Mouse (Mus musculus) kidney, postnatal 10 days (tissue): ENCODE measurements at regions not wholly inside any gene's neighbourhood (a gene's known extent, or its start where the extent isn't known, plus 50 kb on each side); places are given as distances from the start of the nearest gene placed in this dataset.

Experiments used
- DNase-seq: peaks from one replicate; pipeline ENCODE4 v3.0.0; 2021; ENCODE audit warnings: mixed read lengths

DNA sequence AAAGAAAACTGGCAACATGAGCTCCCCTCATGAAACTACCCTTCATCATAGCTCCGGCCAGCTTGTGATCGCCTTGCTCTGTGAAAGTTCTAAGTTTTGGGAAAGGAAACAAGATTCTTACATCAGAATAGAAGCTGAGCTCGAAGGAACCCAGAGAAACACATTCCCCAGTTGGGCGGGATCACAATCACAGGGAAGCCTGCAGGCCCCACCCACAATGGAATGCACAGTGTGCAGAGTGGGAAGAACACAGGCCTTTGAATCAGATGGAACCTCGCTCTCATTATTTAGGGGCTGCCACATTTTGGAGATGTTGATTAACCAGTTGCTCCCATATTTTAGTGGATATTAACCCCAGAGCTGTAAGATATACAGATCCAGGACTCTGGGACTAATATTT, 234.9 kb downstream of the Sox2 start:
- no peak for DNase-seq

DNA sequence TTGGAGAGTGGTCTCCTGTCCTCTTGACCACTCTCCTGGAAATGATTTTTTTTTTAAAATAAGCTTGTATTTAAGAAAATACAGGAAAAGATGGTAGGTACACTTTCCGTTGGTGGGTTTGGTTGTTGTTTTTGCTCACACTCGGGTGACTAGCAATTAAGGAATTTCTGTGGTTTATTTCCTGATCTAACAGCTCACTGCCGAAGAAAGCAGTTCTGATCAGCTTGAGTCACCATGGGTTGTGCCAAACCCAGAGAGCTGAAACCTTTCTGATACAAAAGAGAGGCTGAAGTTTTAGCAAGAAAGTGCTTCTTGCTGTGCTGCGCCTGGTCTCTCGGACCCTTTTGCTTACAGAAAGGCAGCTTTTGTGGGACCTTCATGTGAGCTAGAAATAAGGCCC, 243.2 kb downstream of the Sox2 start:
- DNase-seq = no peak

GRCm38 (mm10) chr3:34903106-34903505, 252.9 kb downstream of the Sox2 start:
- no peak for DNase-seq

DNA sequence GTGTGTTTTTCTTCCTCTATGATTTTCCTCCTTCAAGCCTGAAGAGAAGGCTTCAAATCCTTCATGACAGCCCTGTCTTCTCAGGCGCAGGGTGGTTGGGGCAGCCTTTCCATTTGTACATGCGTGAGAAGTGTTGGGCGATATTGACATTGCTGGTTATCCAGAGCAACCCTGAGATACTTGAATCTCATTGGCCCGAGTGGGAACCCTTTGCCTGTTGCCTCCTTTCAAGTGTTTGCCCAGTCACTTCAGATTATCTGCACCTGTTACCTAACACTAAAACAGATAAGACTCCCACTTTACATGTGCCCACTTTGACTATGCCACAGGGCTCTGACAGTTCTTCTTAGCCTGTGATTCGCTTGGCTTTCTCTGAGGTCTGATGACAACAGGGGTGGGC, 258.3 kb downstream of the Sox2 start:
- DNase-seq = no peak

DNA sequence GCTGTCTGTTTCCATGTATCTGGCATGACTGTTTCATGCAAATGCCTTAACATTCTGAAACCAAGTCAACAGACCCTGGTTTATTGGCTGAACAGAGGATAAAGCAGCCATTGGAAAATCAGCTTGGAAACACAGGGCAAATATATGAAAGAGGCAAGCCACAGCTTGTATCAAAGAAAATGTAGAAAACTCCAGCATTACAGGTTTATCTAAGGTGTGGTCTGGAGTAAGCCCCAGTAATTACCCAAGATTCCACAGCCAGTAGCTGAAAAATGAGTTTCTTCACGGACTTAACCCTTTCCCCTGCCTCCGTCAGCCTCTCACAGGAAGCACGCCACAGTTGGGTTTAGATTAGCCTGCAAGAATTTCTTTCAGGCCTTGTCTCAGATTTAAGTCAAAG, 259.1 kb downstream of the Sox2 start:
- DNase-seq = no peak

DNA sequence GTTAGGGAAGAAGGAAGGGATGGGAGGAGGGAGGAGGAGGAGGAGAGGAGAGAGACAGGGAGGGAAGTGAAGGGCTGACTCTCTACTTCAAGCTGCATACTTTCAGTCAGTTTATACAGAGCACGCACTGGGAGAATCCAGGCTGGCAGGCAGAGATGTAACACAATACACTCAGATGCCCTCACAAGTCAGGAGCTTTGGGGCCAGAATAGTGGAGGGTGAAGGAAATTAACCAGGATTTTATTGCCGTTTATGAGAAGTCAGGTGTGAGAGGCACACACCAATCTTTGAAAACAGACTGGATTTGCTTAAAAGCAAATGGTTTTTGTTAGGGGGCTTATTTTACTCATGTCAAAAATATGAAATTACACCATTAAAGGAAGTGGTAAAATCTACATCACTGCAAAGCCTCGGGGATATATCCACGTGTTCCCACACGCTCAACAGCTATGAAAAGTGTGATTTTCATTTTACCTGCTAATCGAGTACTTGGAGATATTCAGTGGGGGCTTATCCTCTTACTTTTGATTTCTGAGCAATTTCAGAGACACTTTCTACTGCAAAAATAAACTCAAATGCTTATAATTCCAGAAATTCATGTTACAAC, 268.2 kb downstream of the Sox2 start:
- DNase-seq = no peak

DNA sequence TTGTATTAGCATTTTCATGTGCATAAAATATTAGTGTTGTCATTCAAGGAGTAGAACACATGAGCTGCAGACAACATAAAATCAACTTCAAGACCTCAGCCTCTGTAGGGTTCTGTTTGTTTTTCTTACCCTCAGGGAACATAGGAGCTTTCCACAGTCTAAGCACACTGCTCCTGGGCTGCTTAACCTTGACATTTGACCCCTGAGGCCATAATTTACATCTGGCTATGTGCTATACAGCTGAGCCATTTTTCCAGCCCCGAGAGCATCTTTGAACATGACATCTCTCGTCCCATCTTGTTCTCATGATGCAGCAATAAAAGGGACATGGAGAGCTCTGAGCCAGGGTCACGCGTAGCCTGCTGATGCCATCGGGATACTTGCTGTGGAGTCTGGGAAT, 270.3 kb downstream of the Sox2 start:
- no peak for DNase-seq

DNA sequence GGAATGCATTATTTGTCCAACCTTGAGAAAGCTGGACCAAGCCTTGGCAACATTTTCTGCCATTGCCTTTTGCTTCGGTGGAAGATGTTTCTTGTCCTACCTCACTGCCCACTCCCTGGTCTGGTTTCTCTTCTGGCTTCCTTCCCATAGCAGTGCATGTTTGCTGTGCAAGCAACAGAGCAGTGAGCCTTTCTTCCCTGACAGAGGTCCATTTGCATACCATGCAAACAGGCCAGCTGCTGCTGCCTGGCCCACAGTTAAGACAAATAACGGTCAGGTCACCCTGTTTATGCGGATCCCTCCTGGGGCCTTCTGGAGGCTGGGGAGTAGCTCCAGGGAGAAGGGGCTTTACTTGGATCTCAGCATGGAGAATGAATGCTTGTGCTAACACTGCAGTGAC, 299.7 kb downstream of the Sox2 start:
- DNase-seq = no peak

GRCm38 (mm10) chr3:34956183-34956582, 306.0 kb downstream of the Sox2 start:
- no peak for DNase-seq

DNA sequence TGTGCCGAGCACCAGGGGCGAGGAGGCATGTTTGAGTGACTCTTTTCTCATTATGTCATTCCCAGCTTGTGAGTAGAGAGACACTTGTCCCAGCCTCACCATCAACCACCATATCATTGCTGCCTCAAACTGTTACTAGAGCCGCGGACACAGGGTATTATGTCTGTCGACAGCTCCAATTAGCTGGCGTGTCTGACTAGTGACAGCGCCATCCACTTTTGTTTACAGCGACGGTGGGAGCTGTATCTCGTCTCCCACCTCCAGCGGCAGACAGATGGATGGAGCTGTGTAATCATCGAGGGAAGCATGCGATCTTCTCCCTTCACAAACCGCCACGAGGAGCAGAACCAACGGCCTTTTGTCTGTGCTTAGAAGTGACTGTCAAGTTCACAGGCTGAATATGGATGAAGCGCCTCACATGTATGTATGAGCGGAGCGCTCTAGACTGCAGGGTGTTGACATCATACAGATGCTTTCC, 308.9 kb downstream of the Sox2 start:
- DNase-seq = no peak

GRCm38 (mm10) chr3:34966442-34966841, 316.2 kb downstream of the Sox2 start:
- DNase-seq = no peak

GRCm38 (mm10) chr3:34967911-34968310, 317.7 kb downstream of the Sox2 start:
- DNase-seq = no peak

- no peak for DNase-seq
Measured at GRCm38 (mm10) chr3:34971536-34971935, 321.3 kb downstream of the Sox2 start.

- no peak for DNase-seq
Measured at GRCm38 (mm10) chr3:34974371-34974770, 324.2 kb downstream of the Sox2 start.
